Mouse (Mus musculus): ENCODE measurements at regions not wholly inside any gene's neighbourhood (a gene's known extent, or its start where the extent isn't known, plus 50 kb on each side); places are given as distances from the start of the nearest gene placed in this dataset.
"Not testable (repeated sequence)": the region's sequence is repeated elsewhere in the genome, so short reads cannot be mapped to it uniquely, and the experiment has no call there.

DNA sequence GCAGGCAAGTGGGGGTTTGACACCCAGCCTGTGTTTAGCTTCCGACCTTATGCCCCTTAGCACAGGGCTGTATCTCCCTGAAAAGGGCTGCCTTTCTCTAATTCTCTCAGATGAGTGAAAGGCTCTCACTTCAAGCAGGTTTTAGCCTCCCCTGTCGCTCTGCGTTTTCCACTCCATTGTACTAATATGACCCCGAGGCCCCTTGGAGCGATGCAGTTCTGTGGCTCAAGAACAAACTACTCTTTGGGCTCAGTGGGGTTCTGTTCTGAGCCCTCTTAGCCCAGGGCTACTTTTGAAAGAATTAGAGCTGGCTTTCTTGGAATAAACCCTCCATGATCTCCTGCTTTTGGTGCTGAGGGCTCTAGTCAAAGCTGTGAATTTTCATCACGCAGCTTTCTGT lies 53.4 kb upstream of the Castor2 start:
- ATAC-seq (ENCODE audit: poor library complexity, severe bottlenecking), result no peak

DNA sequence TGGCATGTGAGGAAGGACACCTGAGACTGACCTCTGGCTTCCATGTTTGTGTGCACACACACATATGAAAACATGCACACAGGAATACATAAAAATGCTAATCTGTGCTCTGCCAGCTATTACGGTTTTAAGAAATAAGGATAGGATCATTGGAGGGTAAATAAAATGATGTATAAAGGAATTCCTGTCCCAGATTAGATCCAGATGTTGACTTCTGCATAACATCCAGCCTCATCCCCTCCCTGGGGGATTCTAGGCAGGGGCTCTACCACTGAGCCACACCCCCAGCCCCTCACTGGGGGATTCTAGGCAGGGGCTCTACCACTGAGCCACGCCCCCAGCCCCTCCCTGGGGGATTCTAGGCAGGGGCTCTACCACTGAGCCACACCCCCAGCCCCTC lies 56.6 kb upstream of the Castor2 start:
- ATAC-seq (ENCODE audit: poor library complexity, severe bottlenecking), result not testable (repeated sequence)

- ATAC-seq (ENCODE audit: poor library complexity, severe bottlenecking), result no peak
These were observed 72.1 kb upstream of the Castor2 start for GRCm38 (mm10) chr5:134027316-134027966.

- ATAC-seq (ENCODE audit: poor library complexity, severe bottlenecking), result no peak
These were observed 79.7 kb upstream of the Castor2 start for GRCm38 (mm10) chr5:134019651-134020432.

- no peak for ATAC-seq (ENCODE audit: poor library complexity, severe bottlenecking)
These were observed 85.0 kb upstream of the Castor2 start for GRCm38 (mm10) chr5:134014257-134015163.

GRCm38 (mm10) chr5:134013206-134013605 lies 86.3 kb upstream of the Castor2 start:
- no peak for ATAC-seq (ENCODE audit: poor library complexity, severe bottlenecking)

DNA sequence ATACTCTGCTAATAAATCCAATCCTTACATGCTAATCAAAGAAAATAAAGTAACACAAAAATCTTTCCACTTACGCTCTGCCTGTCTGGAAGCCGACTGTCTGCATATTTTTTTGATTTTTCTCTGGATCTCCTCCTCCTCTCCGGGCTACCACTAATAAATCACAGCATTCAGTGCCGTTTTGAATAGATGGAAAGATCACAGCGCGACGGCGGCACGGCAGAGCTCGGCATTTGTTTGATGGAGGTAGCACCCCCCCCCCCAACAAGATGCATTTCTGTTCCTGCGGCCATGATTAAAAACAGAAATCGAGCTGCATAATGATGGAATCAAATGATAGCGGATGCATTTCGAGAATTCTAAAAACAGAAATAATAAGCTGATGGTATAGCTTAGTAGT lies 89.7 kb upstream of the Castor2 start:
- ATAC-seq (ENCODE audit: poor library complexity, severe bottlenecking), result no peak

DNA sequence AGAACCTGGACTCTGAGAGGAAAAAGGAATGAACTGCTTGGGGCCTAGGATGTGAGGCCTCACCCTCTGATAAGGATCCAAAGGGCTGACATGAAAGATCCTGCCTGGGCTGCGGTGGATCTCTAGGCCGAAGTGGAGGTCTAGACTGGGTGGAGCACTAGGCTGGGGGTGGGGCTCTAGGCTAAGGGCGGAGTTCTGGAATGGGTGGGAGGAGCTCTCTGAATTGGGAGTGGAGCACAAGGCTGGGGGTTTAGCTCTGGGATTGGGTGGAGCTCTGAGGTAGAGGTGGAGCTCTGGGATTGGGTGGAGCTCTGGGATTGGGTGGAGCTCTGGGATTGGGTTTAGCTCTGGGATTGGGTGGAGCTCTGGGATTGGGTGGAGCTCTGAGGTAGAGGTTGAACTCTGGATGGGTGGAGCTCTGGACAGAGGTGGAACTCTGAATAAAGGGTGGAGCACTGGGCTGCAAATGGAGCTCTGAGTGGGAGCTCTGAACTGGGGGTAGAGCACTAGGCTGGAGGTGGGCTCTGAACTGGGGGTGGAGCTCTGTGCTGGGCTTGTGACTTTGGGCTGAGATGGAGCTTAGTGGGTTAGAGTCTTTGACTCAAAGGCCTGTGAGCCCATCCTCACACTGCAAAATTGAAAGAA lies 92.3 kb upstream of the Castor2 start:
- no peak for ATAC-seq (ENCODE audit: poor library complexity, severe bottlenecking)

DNA sequence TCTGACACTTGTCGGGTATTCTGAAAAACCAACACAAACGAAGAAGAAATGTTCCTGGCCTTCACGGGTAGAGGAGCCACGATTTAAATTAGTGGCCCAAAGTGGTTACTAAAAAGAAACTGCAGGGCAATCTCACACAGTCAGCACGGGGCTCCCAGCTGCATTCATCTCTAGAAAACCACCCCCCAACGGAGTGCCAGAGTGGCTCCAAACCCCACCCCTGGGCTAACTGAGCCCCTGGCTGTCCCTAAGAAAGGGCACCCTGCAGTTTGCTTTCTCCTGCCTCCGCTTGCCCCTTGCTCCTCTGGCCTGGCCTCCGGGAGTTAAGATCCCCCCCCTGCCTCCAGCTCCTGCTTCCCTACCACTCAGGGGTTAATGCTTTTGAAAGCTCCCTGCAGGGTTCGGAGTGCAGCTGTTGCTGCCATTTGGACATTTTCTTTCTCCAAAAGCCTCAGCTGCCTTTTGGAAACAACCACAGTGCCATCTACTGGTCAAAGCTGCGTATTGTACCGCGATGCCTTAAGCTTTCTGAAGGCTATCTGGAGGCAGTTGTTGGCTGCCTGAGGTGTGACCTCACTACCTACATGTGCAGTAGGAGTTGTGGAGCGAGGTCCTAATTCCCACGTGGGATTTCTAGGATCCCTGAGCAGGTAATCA lies 92.9 kb upstream of the Castor2 start:
- peak; percentile 68 for ATAC-seq (ENCODE audit: poor library complexity, severe bottlenecking)

DNA sequence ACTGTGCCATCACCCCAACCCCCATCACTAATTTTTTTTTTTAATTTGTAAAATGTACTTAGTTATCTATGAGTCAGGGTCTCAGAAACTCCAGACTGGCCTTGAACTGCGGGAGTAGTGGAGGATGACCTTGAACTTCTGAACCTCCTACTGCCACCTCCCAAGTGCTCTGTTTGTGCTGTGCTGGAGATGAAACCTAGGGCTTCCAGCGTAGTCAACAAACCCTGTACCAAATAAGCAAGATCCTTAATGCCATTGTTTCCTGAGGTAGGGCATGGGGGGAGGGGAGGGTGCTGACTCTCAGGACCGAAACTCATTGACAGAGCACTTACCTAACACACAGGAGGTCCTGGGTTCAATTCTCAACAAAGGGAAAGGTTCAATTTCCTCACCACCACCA lies 93.5 kb upstream of the Castor2 start:
- no peak for ATAC-seq (ENCODE audit: poor library complexity, severe bottlenecking)

GRCm38 (mm10) chr5:134000100-134000499 lies 99.4 kb upstream of the Castor2 start:
- no peak for ATAC-seq (ENCODE audit: poor library complexity, severe bottlenecking)

DNA sequence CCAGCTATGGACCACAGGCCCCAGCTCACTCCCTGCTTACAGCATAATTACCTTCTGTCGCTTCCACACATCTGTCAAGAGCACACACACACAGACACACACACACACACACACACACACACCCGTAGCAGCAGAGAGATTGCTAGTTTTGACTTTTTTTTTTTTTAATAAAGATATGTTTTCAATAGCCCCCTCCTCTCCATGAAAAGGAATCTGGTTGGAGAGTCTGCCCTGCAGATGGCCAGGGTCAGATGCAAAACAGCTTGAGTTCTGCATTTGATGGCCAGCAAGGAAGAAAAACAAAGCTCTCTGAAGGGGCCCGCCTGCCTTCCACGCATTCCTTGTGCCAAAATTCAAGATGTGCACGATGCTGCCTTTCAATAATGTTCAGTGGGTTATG lies 99.8 kb upstream of the Castor2 start:
- ATAC-seq (ENCODE audit: poor library complexity, severe bottlenecking), result no peak

DNA sequence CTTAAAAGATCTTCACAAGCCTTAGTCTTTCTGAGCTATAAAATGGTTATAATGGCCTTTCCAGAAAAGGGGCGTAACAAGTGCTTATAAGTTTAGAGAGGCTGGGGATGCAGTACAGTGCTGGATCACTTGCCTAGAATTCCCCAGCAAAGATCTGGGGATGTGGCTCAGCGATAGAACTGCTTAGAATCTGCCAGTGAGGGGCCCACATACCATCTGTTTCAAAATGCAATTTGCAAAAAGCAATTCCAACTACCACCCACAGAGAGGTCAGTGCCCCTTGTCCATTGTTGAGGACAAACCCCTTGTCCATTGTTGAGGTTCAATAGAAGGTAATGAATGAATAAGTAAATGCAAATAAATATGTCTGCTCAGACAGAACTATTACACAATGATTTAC lies 107.5 kb upstream of the Castor2 start:
- ATAC-seq (ENCODE audit: poor library complexity, severe bottlenecking), result no peak

DNA sequence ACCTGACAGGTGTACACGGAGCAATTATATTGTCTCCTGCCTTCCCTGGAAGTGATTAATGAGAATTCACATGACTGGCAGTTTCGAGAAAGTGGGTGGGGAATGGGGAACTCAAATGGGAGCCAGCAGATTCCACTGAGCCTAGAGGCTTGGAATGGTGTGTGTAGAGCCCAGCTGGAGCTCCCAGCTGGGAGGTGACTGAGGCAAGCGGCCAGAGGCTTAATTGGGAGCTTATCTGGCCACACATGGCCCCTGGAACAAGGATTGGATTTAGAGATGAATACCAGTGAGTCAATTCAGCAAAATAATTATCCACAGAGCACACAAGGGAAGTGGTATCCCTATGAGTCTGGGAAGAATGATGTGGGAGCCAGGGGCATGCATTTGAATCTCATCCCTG lies 108.0 kb upstream of the Castor2 start:
- no peak for ATAC-seq (ENCODE audit: poor library complexity, severe bottlenecking)

- no peak for ATAC-seq (ENCODE audit: poor library complexity, severe bottlenecking)
These were observed 116.1 kb upstream of the Castor2 start for GRCm38 (mm10) chr5:133983249-133983966.

DNA sequence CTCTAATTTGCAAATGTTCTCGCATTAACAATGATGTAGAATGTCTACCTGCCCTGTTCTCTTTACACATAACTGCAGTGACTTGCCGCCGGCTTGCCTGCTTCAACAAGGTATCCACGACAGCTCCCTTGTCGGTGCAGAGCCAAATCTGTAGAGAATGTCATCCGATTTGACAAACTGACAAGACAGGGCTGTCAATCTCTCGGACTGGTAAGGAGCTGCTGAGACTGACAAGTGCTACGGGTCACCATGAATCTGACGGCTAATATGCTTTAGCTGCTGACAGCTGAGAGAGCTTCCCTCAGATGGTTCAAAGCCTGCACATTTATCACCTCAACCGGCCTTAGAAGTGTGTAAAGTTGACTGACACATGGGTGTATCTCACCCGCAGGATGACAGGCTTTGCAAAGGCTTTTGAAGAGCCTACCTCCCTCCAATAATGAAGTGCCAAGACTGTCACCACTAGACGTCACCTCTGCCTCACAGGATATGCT lies 129.0 kb upstream of the Castor2 start:
- ATAC-seq (ENCODE audit: poor library complexity, severe bottlenecking), result no peak

GRCm38 (mm10) chr5:133963301-133963700 lies 136.2 kb upstream of the Castor2 start:
- ATAC-seq (ENCODE audit: poor library complexity, severe bottlenecking), result no peak

DNA sequence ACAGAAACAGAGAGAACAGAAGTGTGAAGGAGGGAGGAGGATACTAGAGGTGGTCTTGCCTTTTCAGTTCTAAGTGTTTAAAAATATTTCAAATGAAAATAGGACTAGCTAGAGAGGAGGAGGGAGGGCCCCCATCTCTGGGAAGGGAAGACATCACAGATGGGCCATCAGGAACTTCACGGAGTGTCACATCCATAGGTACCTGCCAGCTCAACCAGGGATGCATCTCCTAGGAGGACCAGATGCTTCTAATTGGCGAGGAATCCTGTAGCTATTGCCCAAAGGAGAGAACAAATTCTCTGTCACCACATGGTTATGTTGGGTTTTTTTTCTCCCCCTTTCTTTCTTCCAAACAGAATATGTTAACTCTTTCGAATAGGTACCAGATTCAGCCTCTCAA lies 158.7 kb upstream of the Castor2 start:
- ATAC-seq (ENCODE audit: poor library complexity, severe bottlenecking), result no peak

- no peak for ATAC-seq (ENCODE audit: poor library complexity, severe bottlenecking)
These were observed 159.5 kb upstream of the Castor2 start for GRCm38 (mm10) chr5:133940030-133940429.
